Mouse (Mus musculus) lung, postnatal 14 days (tissue): Measurements from ENCODE around the gene Gm21761.
"Not testable (repeated sequence)": the region's sequence is repeated elsewhere in the genome, so short reads cannot be mapped to it uniquely, and the experiment has no call there.

ENCODE experiments used
- DNase-seq: peaks from one replicate; pipeline ENCODE4 v3.0.0; 2021

Gene Gm21761

DNA sequence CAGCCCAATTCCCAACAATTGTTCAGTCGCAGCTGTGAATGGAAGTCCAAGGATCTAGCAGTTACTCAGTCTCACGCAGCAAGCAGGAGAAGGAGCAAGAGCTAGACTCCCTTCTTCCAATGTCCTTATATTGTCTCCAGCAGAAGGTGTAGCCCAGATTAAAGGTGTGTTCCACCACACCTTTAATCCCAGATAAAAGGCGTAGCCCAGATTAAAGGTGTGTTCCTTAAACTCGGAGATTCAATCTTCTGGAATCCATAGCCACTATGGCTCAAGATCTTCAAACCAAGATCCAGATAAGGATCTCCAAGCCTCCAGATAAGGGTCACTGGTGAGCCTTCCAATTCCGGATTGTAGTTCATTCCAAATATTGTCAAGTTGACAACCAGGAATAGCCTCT is at the start of gene Gm21761:
Gm21761 (minus strand) TSS at position 101 of the 400 bp plus-strand sequence.
- not testable (repeated sequence) for DNase-seq

DNA sequence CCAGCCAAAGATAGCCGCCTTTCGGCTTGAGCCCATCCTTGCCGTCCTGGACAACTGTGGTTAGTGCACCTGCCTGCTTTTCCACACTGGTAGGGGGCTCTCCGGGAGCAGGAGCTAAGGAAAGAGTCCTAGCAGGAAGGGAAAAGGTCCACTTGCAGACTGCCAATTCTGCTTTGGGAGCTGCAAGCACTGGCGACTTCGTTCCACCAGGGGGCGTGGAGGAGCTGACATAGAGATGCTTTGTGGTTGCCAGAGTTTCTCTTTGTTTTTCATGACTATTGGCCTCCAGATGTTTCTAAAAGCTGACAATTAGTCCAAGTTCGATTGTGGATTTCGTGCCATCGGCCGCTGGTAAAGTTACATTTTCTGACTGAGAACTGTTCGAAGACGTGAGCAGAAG is 40.1 kb upstream of the Gm21761 start:
- DNase-seq = not testable (repeated sequence)

DNA sequence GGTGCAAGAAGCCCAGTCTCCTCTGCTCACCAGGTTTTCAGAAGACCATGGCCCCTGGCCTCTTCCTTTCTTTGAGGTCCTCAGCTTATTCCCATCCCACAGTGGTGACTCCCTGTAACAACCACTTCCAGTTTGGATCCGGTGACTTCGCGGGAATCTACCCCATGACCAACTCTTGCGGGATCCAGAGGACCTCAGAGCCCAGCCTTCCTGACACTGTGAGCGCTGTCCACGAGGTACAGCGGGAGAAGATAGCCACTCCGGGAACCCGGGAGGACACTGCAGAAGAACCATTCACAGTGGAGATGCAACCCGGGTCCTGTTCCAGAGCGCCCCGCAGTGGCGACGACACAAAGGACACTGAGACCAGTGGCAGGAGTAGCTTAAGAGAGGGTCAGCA is 39.1 kb upstream of the Gm21761 start:
- DNase-seq = not testable (repeated sequence)

DNA sequence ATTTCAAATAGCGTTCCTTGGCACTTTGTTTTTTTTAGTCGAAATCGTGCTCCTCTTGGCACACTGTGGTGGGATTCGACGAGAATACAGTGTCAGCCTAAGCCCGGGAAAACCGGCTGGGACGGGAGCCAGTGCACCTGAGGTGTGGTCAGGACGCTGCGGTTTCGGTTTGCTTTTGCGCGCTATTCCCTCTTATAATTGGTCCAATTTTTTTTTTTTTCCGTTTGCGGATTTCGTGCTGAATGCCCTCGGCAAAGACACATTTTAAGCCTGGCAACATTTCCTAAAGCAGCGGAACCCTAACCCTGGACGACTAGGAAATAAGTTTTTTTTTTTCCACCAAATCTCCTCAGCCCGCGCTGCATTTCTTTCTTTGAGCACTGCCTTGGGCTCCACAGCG is 36.9 kb upstream of the Gm21761 start:
- DNase-seq = peak; percentile 7

DNA sequence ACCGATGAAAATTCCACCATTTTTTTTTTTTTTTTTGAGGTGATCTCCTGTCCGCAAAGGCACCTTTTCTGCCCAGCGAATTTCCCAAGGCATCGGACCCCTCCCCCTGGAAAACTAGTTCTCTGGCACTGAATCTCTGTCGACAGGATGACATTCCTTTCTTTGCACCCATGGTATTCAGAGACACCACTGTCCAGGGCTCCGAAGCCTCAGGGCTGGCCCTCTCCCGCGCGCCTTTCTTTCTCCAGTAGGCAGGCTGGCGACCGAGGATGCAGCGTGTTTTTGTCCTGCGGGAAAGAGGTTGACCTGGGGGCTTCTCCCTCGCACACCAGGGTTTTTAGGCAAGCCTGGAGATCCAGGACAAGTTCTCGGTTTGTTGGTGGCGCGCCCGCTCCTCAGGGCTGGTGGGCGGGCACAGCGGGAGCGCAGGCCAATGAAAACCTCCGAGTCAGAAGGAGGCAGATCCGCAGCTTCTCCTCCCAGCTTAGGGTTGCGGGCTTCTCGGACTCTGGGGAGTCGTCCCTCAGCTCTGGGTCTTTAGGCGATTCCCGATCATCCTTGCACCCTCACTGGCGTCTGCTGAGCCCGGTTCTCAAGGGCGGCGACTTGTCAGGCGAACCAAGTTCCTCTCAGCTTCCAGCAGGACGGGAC is 36.4 kb upstream of the Gm21761 start:
- not testable (repeated sequence) for DNase-seq

DNA sequence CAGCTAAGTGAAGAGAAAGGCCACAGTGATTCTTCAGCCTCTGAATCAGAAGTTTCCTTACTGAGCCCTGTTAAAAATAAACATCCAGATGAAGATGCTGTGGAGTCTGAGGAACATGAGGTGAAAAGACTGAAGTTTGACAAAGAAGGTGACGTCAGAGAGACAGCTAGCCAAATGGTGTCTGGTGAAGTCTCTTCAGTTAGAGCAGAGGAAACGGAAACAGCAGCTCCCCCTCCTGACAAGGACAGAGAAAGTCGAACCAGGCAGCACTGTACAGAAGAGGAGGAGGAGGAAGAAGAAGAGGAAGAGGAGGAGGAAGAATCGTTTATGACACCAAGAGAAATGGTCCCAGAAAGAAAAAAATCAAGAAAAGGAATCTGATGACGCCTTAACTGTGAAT is 33.8 kb upstream of the Gm21761 start:
- not testable (repeated sequence) for DNase-seq

DNA sequence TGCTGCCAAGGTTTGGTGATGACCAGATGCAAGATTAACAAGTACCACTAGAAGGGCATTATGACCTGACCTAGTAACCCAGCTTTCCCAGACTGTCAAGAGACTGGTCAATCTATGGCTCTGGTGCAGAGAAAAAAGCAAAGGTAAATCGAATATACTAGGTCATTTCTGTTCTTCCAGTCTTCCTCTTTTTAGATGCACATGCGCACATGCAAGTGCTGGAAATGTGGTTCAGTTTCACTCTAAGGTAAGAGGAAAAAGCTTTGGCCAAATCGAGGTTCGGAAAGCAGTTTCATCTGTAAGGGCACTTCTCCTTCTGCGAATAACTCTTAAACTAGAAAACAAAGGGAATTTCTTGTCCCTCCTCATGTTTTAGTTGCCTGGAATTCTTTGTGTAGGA is 26.5 kb upstream of the Gm21761 start:
- not testable (repeated sequence) for DNase-seq

DNA sequence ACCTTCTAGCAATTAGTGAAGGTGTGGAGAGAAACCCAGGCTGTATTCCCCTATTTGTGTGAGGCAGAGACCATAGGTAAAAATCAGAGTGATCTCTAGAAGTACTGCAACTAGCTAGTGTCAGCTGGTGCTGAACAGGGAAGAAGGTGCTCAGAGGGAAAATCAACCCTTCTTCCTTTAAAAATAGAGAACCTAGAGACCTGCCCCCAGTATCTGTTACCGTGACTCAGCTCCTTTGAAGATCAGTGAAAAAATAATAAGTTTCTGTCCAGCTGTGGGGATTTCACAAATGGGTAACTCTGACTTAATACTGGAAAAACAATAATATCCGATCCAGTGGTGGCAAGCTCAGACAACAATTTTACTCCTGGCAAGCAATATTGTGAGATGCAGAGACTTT is 26.0 kb upstream of the Gm21761 start:
- not testable (repeated sequence) for DNase-seq

DNA sequence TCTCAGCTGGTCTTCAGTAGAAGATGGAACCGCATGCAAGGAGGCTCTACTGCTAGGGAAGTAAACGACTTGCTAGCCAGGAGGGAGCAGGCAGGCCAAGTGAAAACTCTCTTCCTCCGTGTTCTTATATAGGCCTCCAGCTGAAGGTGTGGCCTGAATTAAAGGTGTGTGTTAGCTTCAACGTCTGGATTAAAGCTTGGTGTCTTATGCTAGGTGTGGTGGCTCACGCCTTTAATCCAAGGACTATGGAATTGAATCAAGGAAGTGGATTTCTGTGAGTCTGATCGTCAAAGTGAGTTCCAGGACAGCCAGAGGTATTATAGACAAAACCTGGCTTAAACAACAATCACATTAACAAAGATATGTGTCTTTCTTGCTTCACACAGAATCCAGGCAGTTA is 21.6 kb upstream of the Gm21761 start, which contains the start of gene B020031M17Rik:
B020031M17Rik (minus strand) TSS at position 101 of the 400 bp plus-strand sequence.
- not testable (repeated sequence) for DNase-seq

DNA sequence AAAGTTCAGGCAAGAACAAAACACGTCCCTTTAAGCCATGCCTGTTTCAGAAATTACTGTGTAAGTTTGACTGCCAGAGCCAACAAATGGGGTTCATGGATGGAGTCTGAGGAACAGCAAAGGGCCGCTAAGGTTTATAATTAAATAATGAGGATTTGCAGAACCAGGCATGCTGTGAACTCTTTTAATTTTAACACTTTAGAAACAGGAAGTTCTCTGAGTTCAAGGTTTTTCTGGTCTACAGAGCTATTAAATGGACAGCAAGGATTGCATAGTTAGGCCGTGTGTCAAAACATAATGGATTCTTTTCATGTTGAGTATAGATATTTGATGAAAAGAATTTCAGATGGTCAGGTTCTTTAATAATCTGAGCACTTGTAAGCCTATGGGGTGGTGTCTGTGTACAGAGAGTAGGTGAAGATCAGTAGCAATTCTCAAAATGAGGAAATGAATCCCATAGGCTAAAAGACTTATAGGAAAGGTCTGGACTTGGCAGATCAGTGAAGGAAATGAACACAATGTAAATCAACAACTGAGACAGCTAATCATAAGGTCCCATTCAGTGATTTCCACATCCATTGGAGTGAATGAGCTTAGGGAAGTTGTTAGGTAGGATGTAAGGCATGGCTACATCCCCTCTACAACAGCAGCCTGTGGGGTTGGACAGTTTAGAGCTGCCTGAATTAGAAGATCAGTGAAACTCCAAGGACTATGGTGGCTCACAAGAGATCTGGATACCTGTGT is 4.3 kb downstream of the Gm21761 start:
- not testable (repeated sequence) for DNase-seq

DNA sequence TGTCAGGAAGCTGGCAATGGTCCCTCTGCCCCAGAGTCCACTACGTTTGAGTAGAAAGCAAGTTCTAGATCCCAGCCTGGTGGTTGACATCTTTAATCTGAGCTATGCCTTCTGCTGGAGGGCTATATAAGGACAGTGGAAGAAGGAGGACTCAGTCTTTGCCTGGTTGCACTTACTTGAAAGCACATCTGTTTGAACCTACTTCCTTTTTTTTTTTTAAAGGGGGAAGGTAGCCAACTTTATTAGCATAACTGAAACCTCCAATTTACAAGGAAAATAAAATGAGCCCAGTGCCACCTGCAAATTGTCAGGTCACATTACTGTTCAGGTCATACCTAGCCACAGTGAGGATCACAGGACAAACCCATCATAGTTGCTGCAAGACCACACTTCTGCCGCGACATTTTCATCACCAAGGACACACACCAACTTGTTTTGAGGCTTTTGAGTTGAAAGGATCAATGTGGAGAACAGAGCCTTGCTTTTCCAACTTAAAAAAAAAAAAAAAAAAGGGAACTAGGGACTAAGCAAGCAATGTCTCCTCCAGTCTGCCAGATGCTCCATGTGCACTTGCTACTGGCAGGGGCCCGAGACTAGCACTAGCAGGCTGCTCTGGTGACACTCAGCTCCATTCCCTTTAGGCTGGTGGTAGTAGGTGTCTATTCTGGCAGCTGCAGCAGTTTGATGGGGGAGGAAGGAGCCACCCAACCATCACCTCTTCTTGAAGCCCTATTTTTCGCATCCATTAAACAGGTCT is 11.9 kb downstream of the Gm21761 start:
- not testable (repeated sequence) for DNase-seq

DNA sequence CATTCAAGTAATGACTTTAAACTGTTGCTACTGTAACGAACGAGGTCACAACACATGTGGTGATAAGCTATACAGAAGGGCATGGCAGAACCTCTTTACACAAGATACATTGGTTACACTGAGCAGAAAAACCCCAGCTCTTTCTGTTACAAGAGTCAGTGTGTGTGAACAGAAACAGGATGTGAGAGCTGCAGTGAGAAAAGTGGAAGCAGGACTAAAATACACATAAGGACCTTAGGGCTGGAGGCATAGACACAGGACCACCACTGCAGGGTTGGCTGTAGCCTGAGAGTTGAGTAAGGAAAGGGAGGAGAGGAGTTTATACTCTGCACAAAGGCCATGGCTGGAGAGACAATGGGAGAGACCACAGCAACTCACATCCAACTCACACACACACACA is 12.6 kb downstream of the Gm21761 start:
- DNase-seq = not testable (repeated sequence)

DNA sequence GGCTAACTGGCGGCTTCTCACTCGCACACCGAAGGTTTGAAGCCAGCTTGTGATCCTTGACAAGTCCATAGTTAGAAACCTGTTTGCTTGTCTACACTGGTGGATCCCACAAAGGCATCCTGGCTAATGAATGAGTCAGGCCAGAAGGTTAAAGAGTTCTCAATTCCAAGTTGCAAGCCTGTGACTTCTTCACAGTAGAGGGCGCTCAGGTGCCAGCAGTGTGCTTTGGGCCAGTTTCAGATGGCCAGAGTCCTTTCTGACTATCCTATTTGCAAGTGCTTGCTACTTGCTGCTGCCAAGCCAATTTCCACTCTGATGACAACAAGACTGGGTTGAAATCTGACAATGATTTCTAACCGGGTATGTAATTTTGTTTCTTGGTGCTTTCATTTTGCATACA is 30.5 kb downstream of the Gm21761 start:
- not testable (repeated sequence) for DNase-seq

DNA sequence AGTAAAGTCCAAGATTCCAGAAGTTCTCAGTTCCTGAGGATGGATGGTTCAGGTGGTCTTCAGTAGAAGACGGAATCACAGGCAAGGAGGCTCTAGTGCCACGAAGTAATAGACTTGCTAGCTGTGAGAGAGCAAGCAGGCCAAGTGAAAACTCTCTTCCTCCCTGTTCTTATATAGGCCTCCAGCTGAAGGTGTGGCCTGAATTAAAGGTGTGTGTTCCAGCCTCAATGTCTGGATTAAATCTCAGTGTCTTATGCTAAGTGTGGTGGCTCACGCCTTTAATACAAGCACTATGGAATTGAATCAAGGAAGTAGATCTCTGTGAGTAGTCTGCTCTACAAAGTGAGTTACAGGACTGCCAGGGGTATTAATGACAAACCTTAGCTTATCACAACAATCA is 34.4 kb downstream of the Gm21761 start, which contains the start of gene Tcstv1:
Tcstv1 (minus strand) TSS at position 101 of the 400 bp plus-strand sequence.
- DNase-seq = not testable (repeated sequence)

DNA sequence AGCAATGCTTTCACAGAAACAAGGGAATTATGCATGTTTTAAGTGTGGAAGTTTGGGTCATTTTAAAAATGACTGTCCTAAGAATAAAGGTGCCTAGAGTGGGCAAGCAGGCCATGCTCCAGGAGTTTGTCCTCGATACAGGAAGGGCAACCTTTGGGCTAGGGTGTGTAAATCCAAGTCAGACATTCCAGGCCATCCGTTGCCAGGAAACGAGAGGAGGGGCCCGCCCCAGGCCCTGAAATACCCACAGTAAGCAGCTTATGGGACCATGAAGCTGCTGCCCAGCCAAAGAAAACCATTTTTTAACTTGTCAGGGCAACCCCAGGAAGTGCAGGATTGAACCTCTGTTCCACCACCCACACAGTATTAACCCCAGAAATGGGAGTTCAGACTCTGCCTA is 42.2 kb downstream of the Gm21761 start:
- DNase-seq = not testable (repeated sequence)

DNA sequence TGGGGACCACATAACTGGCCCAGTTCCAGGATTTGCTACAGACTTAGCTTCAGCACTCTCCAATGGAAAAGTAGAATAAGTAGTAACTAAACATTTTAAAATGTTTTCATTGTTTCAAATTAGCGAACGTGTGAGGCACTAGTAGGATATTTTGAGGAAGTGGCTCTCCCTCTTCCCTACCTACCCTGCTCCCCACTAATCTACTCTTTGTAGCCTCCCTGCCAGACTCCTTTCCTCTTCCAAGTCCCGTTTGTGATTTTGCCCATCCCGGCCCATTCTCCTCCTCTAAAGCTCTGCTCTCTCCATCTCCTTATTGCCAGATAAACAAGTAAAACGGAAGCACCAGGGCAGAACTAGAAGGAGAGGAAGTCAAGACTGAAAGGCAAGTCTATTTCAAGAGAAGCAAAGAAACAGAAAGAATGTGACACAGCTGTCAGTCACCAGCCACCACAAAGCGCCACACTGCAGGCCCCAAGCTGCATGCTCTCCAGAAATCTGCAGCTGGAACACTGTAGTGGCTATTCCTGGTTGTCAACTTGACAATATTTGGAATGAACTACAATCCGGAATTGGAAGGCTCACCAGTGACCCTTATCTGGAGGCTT is 64.6 kb downstream of the Gm21761 start:
- not testable (repeated sequence) for DNase-seq

DNA sequence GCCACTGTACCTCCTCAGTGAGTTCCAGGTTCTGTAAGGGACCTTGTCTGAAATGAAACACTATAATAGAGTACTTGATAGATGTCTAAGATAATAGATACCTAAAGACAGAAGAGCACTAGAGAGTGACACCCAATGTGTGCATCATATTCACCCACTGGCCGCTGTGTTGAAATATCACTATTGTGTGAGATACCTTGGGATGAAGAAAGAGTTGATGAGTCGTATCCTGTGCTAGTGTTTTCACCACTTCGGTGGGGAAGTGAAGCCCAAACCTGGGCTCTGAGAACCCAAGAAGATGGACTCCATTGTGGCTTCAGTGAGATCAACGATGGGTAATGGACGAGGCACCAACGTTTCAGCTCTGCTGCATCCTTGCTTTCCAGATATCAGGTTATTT is 66.7 kb downstream of the Gm21761 start:
- DNase-seq = not testable (repeated sequence)
